Mouse (Mus musculus) right cerebral cortex, postnatal 14 days (tissue): ENCODE data around the gene Nkx1-1.

Experiments used
- DNase-seq: peaks from one replicate; pipeline ENCODE4 v3.0.0; 2022

The Nkx1-1 gene

DNA sequence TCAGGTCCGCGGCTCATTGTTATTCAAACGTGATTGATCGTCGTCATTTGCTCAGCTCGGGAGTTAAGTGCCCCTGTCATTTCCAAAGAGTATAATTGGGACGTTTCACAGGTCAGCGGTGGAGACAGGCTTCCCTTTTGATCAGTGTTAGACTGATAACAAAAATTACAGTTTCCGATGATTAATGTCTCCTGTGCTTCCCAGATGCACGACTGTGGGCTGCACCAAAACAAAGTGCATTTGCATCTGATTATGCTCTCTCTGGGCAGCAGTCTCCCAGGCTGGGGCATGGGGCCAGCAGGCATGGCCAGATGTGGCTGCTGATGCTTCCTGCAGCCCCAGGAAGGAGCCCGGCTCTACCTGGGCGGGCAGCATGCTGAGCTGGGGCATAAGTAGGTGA lies 33.0 kb downstream of the Nkx1-1 start:
- DNase-seq: no peak

DNA sequence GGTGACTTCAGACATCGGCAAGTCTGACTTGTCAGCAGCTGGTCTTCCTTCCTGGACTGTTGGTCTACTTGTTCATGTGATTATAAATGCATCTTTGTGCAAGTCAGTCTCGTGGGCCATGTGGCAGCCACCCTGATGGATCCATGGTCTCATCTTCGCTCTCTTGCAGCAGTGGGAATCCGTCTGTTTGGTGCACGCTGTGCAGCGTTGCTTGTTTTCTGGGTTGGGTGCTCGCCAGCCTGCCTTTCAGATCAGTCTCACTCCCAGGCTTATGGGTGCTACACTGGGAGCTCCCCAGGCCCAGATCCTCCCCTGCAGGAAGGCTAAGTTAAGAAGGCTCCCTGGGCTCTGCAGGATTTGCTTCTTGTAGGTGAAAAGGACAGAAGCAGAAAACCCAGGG lies 36.9 kb downstream of the Nkx1-1 start:
- peak; percentile 22 for DNase-seq

DNA sequence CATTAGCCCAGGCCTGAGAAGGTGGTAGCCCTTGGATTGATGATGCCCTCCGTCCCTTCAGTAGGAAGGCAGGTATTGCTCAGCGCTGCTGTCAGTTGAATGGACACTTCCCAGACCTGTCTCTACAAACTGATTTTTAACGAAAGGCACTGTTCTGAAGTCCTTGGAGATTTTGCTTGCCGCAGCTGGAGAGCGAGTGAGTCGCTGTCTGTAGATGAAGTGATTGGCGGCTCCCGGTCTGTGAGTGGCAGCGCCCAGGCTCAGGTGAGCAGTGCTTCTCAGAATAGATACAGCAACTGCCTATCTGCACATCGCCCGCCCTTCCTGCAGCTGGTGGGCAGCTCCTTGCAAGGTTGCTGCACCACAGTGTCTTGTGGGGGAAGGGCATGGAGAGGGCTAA lies 38.1 kb downstream of the Nkx1-1 start:
- no peak for DNase-seq

DNA sequence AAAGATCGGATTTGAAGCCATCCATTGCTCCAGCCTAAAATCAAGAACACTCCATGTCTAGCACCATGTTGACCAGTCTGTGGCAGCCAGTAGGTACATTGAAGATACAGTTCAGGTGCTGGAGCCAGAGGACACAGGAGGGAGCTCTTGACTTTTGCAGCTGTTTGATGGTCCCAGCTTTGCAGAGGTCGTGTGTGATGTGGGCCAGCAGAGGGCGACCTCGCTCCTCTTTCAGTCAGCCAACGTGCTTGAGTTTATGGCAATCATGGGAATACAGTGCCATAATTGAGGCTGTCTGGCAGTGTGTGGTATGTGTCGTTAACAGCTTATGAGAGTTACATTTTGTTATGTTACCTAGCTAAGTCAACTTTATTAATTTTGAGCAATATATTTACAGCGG lies 40.0 kb downstream of the Nkx1-1 start:
- DNase-seq: peak; percentile 81

DNA sequence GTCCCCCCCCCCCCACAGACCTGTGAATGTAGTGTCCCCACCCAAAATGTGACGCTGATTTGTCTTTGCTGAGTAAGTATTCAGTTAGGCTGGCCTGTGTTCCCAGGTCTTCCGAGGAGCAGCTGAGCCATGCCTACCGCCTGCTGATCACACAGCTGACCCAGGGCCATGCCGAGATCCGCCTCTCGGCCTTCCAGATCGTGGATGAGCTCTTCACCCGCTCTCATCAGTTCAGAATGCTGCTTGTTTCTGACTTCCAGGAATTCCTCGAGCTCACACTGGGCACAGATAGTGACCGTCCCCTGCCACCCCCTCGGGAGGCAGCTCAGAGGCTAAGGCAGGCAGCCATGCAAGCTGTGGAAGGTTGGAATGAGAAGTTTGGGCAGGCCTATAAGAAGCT lies 46.2 kb downstream of the Nkx1-1 start:
- DNase-seq: no peak
